Mouse (Mus musculus): ENCODE data around the gene Tnfaip1. TPM values are rescaled to one million over a fixed set of nuclear protein-coding genes. Genes with fewer than 3 reads are reported as not detected.
A peak's percentile ranks its signal among the peaks of the same experiment; 100 is the strongest.

Gene Tnfaip1
- total and polyA plus RNA-seq, 2 experiments from 2014 or later: 38.2 to 59.1 TPM

DNA sequence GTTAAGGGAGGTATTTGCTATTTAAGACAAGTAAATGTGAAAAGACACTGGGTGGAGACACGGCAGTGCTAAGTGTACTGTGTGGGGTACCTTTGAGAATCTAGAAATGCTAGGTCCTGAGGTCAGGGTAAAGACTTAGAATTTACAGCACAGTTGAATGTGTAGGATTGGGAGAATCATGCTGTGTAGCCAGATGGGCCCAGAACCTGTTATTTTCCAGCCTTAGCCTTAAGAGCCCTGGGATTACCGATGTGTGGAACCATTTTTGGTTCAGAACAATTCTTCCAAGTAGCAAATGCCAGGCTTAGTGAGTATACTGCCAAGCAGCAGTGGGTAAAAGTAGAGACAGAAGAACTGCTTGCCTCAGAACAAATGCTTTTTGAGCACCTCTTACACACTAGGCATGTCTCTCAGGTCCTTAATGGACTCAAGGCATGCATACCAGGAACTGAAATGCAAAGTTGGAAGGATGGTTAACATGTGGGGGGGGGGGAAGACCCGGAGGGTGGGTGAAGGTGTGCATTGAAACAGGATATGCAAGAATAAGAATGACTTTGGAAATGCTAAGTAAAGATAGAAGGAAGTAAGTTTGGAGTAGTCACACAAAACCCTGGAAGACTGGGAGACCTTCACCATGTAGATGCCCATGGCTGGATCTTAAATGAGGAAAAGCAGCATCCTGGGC lies 22.9 kb downstream of the Tnfaip1 start:
- Histone ChIP-seq H3K36me3 (ENCODE audit: insufficient read depth, low read length) (peaks cover 24% of the 10 kb centered on the region), H3K27ac (ENCODE audit: low read depth, low read length) (no peak overlapping the region), H3K9ac (replicated peaks; ENCODE audit: low read length, poor library complexity, severe bottlenecking) (peak overlapping the region; percentile 89; the same call in 1 of the 2 replicates), H3K27me3 (ENCODE audit: insufficient read depth, low read length) (no peaks in the 10 kb centered on the region), H3K4me2 (ENCODE audit: low read depth, low read length, poor library complexity, severe bottlenecking) (peak overlapping the region; percentile 92), H3K4me3 (ENCODE audit: low read depth, low read length) (peak overlapping the region; percentile 83), H3K4me1 (ENCODE audit: insufficient read depth, low read length) (peaks cover 6% of the 10 kb centered on the region; the same call in 1 of the 2 replicates), H3K9me3 (ENCODE audit: low read length) (no peaks in the 10 kb centered on the region)
- ATAC-seq (ENCODE audit: low FRiP score) (no peak), DNase-seq (ENCODE audit: low spot score) (no peak)
- 71% methylated on average over 3 of the region's 3 CpGs for WGBS
- no peak for TF ChIP-seq CTCF (IDR thresholded peaks at IDR 0.05)

DNA sequence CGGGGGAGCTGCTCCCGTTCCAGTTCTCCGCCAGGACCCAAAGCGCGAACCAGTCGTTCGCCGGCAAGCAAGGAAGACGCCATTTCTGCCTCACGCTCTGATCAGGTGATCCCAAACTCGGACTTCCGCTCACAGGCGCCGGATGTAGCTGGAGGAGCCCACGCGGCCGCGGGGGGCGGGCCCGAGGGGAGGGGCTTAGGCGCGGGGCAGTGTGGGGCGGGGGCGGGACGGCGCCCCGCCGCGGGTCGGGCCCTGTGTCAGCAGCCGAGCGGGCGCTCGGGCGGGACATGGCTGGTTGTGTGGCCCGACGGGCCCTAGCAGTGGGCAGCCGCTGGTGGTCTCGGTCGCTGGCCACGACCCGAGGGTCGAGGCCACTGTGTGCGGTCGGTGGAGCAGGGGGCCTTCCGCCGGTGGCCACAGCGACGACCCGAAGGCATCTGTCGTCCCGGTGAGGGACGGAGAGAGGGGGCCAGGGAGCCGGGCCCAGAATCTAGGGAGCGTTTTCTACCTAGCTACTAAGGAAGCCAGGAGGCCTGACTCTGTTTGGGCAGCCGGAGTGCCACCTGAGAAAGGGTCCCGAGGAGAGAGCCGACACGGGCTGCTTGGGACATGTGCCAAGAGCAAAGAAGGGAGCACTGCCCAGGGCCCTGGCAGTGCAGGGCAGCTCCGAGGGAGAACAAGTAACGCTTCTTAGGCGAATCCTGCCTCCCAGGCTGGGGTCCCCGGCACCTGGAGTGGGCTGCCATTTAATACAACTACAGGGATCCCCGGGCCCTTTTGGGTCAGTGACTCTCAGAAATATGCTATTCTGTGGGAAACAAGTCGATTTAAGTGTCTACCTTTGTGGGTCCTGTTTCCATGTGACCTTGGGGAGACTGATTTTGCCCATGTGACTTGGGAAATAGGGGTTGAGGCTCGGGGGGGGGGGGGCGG lies 23.8 kb downstream of the Tnfaip1 start, which contains the start of the genes Tmem199 and Poldip2:
TSS of gene Tmem199 (minus strand) at position 148 of the 933 bp plus-strand sequence.
TSS of gene Poldip2 (plus strand) at position 169 of the 933 bp plus-strand sequence.
- Histone ChIP-seq H3K27me3 (ENCODE audit: insufficient read depth, low read length) (no peaks in the 10 kb centered on the region), H3K9ac (replicated peaks; ENCODE audit: low read length, poor library complexity, severe bottlenecking) (peak within 1 kb of the TSS; percentile 89), H3K4me2 (ENCODE audit: low read depth, low read length, poor library complexity, severe bottlenecking) (peak within 1 kb of the TSS; percentile 92), H3K4me3 (ENCODE audit: low read depth, low read length) (peak within 1 kb of the TSS; percentile 83), H3K9me3 (ENCODE audit: low read length) (no peaks in the 10 kb centered on the region), H3K4me1 (ENCODE audit: insufficient read depth, low read length) (peaks cover 6% of the 10 kb centered on the region; the same call in 1 of the 2 replicates), H3K27ac (ENCODE audit: low read depth, low read length) (peak within 1 kb of the TSS; percentile 88), H3K36me3 (ENCODE audit: insufficient read depth, low read length) (peaks cover 22% of the 10 kb centered on the region)
- ATAC-seq (ENCODE audit: low FRiP score): peak; percentile 96
- TF ChIP-seq CTCF (IDR thresholded peaks at IDR 0.05): 0 out of 2 replicates have a peak, but pooled peaks have one; percentile 1
- WGBS: under 1% methylated on average over 59 of the region's 67 CpGs
- DNase-seq (ENCODE audit: low spot score): peak; percentile 96

DNA sequence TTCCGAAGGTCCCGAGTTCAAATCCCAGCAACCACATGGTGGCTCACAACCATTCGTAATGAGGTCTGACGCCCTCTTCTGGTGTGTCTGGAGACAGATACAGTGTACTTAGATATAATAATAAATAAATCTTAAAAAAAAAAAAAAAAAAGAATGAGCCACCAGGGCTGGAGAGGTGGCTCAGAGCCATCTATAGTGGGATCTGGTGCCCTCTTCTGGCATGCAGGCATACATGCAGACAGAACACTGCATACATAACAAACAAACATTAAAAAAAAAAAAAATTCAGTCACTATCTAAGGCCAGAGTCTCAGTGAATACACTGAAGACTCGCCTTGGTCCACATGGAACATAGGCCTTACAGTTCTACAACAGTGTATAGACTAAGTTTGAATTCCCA lies 27.0 kb downstream of the Tnfaip1 start:
- no peak overlapping the region for H3K4me2 ChIP-seq (ENCODE audit: low read depth, low read length, poor library complexity, severe bottlenecking)
- DNase-seq (ENCODE audit: low spot score): peak; percentile 38
- H3K4me3 ChIP-seq (ENCODE audit: low read depth, low read length): no peak overlapping the region
- H3K9ac ChIP-seq (replicated peaks; ENCODE audit: low read length, poor library complexity, severe bottlenecking): no peak overlapping the region
- H3K27me3 ChIP-seq (ENCODE audit: insufficient read depth, low read length): no peaks in the 10 kb centered on the region
- TF ChIP-seq CTCF (IDR thresholded peaks at IDR 0.05): peak; percentile 69
- WGBS: 76% methylated on average over 5 of the region's 5 CpGs
- ATAC-seq (ENCODE audit: low FRiP score): no peak
- H3K27ac ChIP-seq (ENCODE audit: low read depth, low read length): no peak overlapping the region
- no peaks in the 10 kb centered on the region for H3K9me3 ChIP-seq (ENCODE audit: low read length)
- H3K4me1 ChIP-seq (ENCODE audit: insufficient read depth, low read length): peaks cover 6% of the 10 kb centered on the region; the same call in 1 of the 2 replicates
- H3K36me3 ChIP-seq (ENCODE audit: insufficient read depth, low read length): peaks cover 23% of the 10 kb centered on the region

DNA sequence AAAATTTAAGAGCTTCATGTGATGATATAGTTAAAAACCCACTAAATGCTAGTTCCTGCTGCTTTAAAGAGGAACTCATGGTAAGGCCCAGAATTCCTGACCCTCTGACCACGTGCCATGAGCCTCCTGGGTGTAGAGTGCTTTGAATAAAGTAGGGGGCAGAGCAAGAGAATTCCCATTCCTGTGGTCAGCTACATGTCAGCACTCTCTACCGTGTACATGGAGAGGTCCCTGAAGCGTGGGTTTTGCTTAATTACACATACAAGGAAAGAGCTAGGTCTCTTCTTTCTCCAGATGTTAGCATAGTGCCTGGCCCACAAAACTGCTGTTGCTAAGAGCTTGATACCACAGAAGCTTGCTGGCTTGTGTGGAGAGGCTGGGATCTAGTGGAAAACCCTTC lies 30.7 kb downstream of the Tnfaip1 start:
- WGBS: 89% methylated on average over 3 of the region's 3 CpGs
- H3K4me1 ChIP-seq (ENCODE audit: insufficient read depth, low read length): no peaks in the 10 kb centered on the region
- peaks cover 23% of the 10 kb centered on the region for H3K36me3 ChIP-seq (ENCODE audit: insufficient read depth, low read length)
- no peak for DNase-seq (ENCODE audit: low spot score)
- H3K9ac ChIP-seq (replicated peaks; ENCODE audit: low read length, poor library complexity, severe bottlenecking): no peak overlapping the region
- no peak for TF ChIP-seq CTCF (IDR thresholded peaks at IDR 0.05)
- H3K4me3 ChIP-seq (ENCODE audit: low read depth, low read length): no peak overlapping the region
- H3K27me3 ChIP-seq (ENCODE audit: insufficient read depth, low read length): no peaks in the 10 kb centered on the region
- ATAC-seq (ENCODE audit: low FRiP score): no peak
- H3K9me3 ChIP-seq (ENCODE audit: low read length): no peaks in the 10 kb centered on the region
- H3K27ac ChIP-seq (ENCODE audit: low read depth, low read length): no peak overlapping the region
- H3K4me2 ChIP-seq (ENCODE audit: low read depth, low read length, poor library complexity, severe bottlenecking): no peak overlapping the region

DNA sequence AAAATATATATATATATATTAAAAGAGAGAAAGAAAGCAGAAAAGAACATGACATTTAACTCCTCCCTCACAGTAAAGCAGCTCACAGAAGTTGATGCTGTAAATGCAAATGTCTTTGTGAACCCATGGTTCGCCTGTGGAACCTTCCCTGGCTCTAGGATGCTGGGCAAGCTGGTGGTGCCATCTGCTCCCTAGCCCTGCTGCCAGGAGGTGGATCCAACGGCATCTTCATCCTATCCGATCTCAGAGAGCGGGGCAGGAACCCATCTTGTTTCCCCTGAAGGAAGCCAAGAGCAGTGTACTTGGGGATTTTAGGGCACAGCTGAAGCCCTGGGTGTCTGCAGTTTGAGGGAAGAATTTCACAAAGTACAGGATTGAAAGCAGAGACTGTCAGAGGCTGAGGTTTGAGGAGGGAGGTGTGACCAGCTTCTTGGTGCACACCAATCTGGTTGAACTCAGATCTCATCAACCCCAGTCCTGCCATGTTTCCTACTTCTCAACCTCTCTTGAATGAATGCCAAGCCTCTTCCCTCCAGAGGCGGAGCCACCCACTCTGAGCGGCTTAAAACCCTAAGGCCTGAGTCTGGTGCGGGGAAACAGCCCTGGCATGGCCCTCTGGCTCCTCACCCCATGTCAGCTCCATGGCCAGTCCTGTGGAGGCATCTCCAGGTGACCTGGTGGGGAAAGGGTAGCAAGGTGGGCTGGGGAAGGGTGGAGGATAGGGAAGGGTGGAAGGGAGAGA lies 33.1 kb downstream of the Tnfaip1 start, which contains the start of gene Sebox:
TSS of gene Sebox (plus strand) at position 539 of the 742 bp plus-strand sequence.
- H3K27me3 ChIP-seq (ENCODE audit: insufficient read depth, low read length): no peaks in the 10 kb centered on the region
- no peak within 1 kb of the TSS for H3K4me2 ChIP-seq (ENCODE audit: low read depth, low read length, poor library complexity, severe bottlenecking)
- H3K4me3 ChIP-seq (ENCODE audit: low read depth, low read length): no peak within 1 kb of the TSS
- ATAC-seq (ENCODE audit: low FRiP score) (no peak), DNase-seq (ENCODE audit: low spot score) (no peak)
- 70% methylated on average over 7 of the region's 7 CpGs for WGBS
- no peaks in the 10 kb centered on the region for H3K9me3 ChIP-seq (ENCODE audit: low read length)
- H3K4me1 ChIP-seq (ENCODE audit: insufficient read depth, low read length): no peaks in the 10 kb centered on the region
- TF ChIP-seq CTCF (IDR thresholded peaks at IDR 0.05): no peak
- H3K9ac ChIP-seq (replicated peaks; ENCODE audit: low read length, poor library complexity, severe bottlenecking): no peak within 1 kb of the TSS
- H3K36me3 ChIP-seq (ENCODE audit: insufficient read depth, low read length): peaks cover 19% of the 10 kb centered on the region
- H3K27ac ChIP-seq (ENCODE audit: low read depth, low read length): no peak within 1 kb of the TSS
